Mouse (Mus musculus): ENCODE measurements around the gene Defa26.
"Not testable (repeated sequence)": the region's sequence is repeated elsewhere in the genome, so short reads cannot be mapped to it uniquely, and the experiment has no call there.

DNA sequence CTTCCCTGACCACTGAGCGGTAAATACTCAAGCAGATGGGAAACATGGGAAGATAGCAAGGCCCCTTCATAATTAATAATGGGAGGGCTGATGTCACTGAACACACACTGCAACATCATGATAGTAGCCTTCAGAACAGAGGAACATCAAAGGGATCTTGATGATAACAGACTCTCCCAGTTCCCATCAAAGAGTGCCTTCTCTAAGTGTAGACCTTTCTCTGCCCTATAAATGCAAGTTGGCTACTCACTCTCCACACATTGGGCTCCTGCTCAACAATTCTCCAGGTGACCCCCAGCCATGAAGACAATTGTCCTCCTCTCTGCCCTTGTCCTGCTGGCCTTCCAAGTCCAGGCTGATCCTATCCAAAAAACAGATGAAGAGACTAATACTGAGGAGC, 47.5 kb downstream of the Defa26 start, which contains the start of gene Defa34:
- TF ChIP-seq GATA1 (IDR thresholded peaks at IDR 0.05; ENCODE audit: borderline replicate concordance, low read length); FLI1 (IDR thresholded peaks at IDR 0.05; ENCODE audit: low read length): not testable (repeated sequence)
